Mouse (Mus musculus): Measurements from ENCODE around the gene Gm29735.
"Not testable (repeated sequence)": the region's sequence is repeated elsewhere in the genome, so short reads cannot be mapped to it uniquely, and the experiment has no call there.

The Gm29735 gene

GRCm38 (mm10) chr7:142157013-142157412 is at the start of gene Gm29735:
Gene Gm29735, minus strand, starts transcription at chr7:142157113.
- in situ Hi-C loops (cut with MboI, MseI): not testable (repeated sequence)

- in situ Hi-C loops (cut with MboI, MseI): no loop called here
These were observed 48.6 kb upstream of the Gm29735 start for GRCm38 (mm10) chr7:142205488-142205887.

GRCm38 (mm10) chr7:142201064-142201463 is 44.2 kb upstream of the Gm29735 start, which contains the start of gene Krtap5-3:
Gene Krtap5-3, plus strand, starts transcription at chr7:142201364.
- in situ Hi-C loops (cut with MboI, MseI): no loop called here

GRCm38 (mm10) chr7:142198748-142199147 is 41.8 kb upstream of the Gm29735 start:
- in situ Hi-C loops (cut with MboI, MseI): no loop called here

- in situ Hi-C loops (cut with MboI, MseI): no loop called here
These were observed 33.4 kb upstream of the Gm29735 start, which contains the start of gene Gm10153 for GRCm38 (mm10) chr7:142190289-142190688. Gene Gm10153, minus strand, starts transcription at chr7:142190389.

- in situ Hi-C loops (cut with MboI, MseI): no loop called here
These were observed 31.2 kb upstream of the Gm29735 start for GRCm38 (mm10) chr7:142188156-142188555.

- in situ Hi-C loops (cut with MboI, MseI): no loop called here
These were observed 24.1 kb upstream of the Gm29735 start for GRCm38 (mm10) chr7:142181021-142181420.

- in situ Hi-C loops (cut with MboI, MseI): no loop called here
These were observed 21.8 kb upstream of the Gm29735 start for GRCm38 (mm10) chr7:142178685-142179084.

GRCm38 (mm10) chr7:142175905-142176304 is 19.0 kb upstream of the Gm29735 start, which contains the start of gene Krtap5-2:
Gene Krtap5-2, minus strand, starts transcription at chr7:142176005.
- in situ Hi-C loops (cut with MboI, MseI): not testable (repeated sequence)

- in situ Hi-C loops (cut with MboI, MseI): no loop called here
These were observed 12.9 kb upstream of the Gm29735 start for GRCm38 (mm10) chr7:142169836-142170235.

GRCm38 (mm10) chr7:142165639-142166038 is 8.7 kb upstream of the Gm29735 start, which contains the start of gene Gm4553:
Gene Gm4553, minus strand, starts transcription at chr7:142165739.
- in situ Hi-C loops (cut with MboI, MseI): not testable (repeated sequence)

GRCm38 (mm10) chr7:142159366-142159765 is 2.5 kb upstream of the Gm29735 start:
- in situ Hi-C loops (cut with MboI, MseI): no loop called here

- in situ Hi-C loops (cut with MboI, MseI): no loop called here
These were observed 1.6 kb downstream of the Gm29735 start for GRCm38 (mm10) chr7:142155308-142155707.

- in situ Hi-C loops (cut with MboI, MseI): no loop called here
These were observed 4.7 kb downstream of the Gm29735 start for GRCm38 (mm10) chr7:142152191-142152590.

GRCm38 (mm10) chr7:142148633-142149032 is 8.3 kb downstream of the Gm29735 start:
- in situ Hi-C loops (cut with MboI, MseI): no loop called here

- in situ Hi-C loops (cut with MboI, MseI): no loop called here
These were observed 10.9 kb downstream of the Gm29735 start for GRCm38 (mm10) chr7:142146033-142146432.

GRCm38 (mm10) chr7:142145413-142145940 is 11.4 kb downstream of the Gm29735 start:
- in situ Hi-C loops (cut with MboI, MseI): no loop called here

- in situ Hi-C loops (cut with MboI, MseI): no loop called here
These were observed 12.4 kb downstream of the Gm29735 start, which contains the start of gene Gm45337 for GRCm38 (mm10) chr7:142144507-142144906. Gene Gm45337, minus strand, starts transcription at chr7:142144607.

- in situ Hi-C loops (cut with MboI, MseI): not testable (repeated sequence)
These were observed 13.4 kb downstream of the Gm29735 start for GRCm38 (mm10) chr7:142143506-142144010.

GRCm38 (mm10) chr7:142140696-142141095 is 16.2 kb downstream of the Gm29735 start:
- in situ Hi-C loops (cut with MboI, MseI): no loop called here

GRCm38 (mm10) chr7:142135934-142136333 is 21.0 kb downstream of the Gm29735 start, which contains the start of gene Gm39115:
Gene Gm39115, minus strand, starts transcription at chr7:142136034.
- in situ Hi-C loops (cut with MboI, MseI): not testable (repeated sequence)

- in situ Hi-C loops (cut with MboI, MseI): no loop called here
These were observed 22.5 kb downstream of the Gm29735 start for GRCm38 (mm10) chr7:142134206-142134995.

All from T-helper 1 cell (primary cell).